Mouse (Mus musculus): ENCODE data around the gene Rufy3. TPM values are rescaled to one million over a fixed set of nuclear protein-coding genes. Genes with fewer than 3 reads are reported as not detected.

Rufy3 gene
- total RNA-seq, 2 experiments from 2014 or later = 169 TPM

GRCm38 (mm10) chr5:88561080-88561814 lies 3.6 kb upstream of the Rufy3 start:
- Histone ChIP-seq H3K27ac (no peak overlapping the region), H3K4me3 (no peak overlapping the region)
- DNase-seq (ENCODE audit: low spot score in 2 of 2) = no peak
- TF ChIP-seq CTCF (conservative IDR thresholded peaks at IDR 0.05) = no peak

GRCm38 (mm10) chr5:88562863-88563780 lies 1.7 kb upstream of the Rufy3 start:
- no peak overlapping the region for H3K27ac ChIP-seq
- no peak for DNase-seq (ENCODE audit: low spot score in 2 of 2)
- peak; percentile 43 for TF ChIP-seq CTCF (conservative IDR thresholded peaks at IDR 0.05)
- no peak overlapping the region for H3K4me3 ChIP-seq

- TF ChIP-seq CTCF (conservative IDR thresholded peaks at IDR 0.05) = peak; percentile 39
- DNase-seq (ENCODE audit: low spot score in 2 of 2) = peak in 1 of 2 experiments; percentile 54
- Histone ChIP-seq H3K27ac (peak overlapping the region; percentile 74), H3K4me3 (peak overlapping the region; percentile 71)
Observed at GRCm38 (mm10) chr5:88565148-88566033, 551 bp downstream of the Rufy3 start.

GRCm38 (mm10) chr5:88566034-88566841 lies 1.4 kb downstream of the Rufy3 start:
- Histone ChIP-seq H3K4me3 (peak overlapping the region; percentile 71), H3K27ac (peak overlapping the region; percentile 74; the same call in 1 of the 2 replicates)
- TF ChIP-seq CTCF (conservative IDR thresholded peaks at IDR 0.05) = no peak
- peak in 1 of 2 experiments; percentile 8 for DNase-seq (ENCODE audit: low spot score in 2 of 2)

GRCm38 (mm10) chr5:88569541-88569940 lies 4.7 kb downstream of the Rufy3 start:
- no peak for TF ChIP-seq CTCF (conservative IDR thresholded peaks at IDR 0.05)
- Histone ChIP-seq H3K27ac (no peak overlapping the region), H3K4me3 (no peak overlapping the region)
- DNase-seq (ENCODE audit: low spot score in 2 of 2) = no peak

- Histone ChIP-seq H3K27ac (no peak overlapping the region), H3K4me3 (no peak overlapping the region)
- no peak for TF ChIP-seq CTCF (conservative IDR thresholded peaks at IDR 0.05)
- no peak for DNase-seq (ENCODE audit: low spot score in 2 of 2)
Observed at GRCm38 (mm10) chr5:88574829-88575228, 10.0 kb downstream of the Rufy3 start.

- H3K27ac ChIP-seq = no peak overlapping the region
- H3K4me3 ChIP-seq = no peak overlapping the region
- TF ChIP-seq CTCF (conservative IDR thresholded peaks at IDR 0.05) = no peak
- no peak for DNase-seq (ENCODE audit: low spot score in 2 of 2)
Observed at GRCm38 (mm10) chr5:88575506-88576338, 10.9 kb downstream of the Rufy3 start.

GRCm38 (mm10) chr5:88580681-88581080 lies 15.8 kb downstream of the Rufy3 start:
- no peak overlapping the region for H3K27ac ChIP-seq
- no peak for TF ChIP-seq CTCF (conservative IDR thresholded peaks at IDR 0.05)
- DNase-seq (ENCODE audit: low spot score in 2 of 2) = no peak
- H3K4me3 ChIP-seq = no peak overlapping the region

GRCm38 (mm10) chr5:88581343-88581742 lies 16.5 kb downstream of the Rufy3 start:
- no peak for DNase-seq (ENCODE audit: low spot score in 2 of 2)
- H3K4me3 ChIP-seq = no peak overlapping the region
- H3K27ac ChIP-seq = no peak overlapping the region
- TF ChIP-seq CTCF (conservative IDR thresholded peaks at IDR 0.05) = no peak

GRCm38 (mm10) chr5:88583271-88584031 lies 18.6 kb downstream of the Rufy3 start:
- Histone ChIP-seq H3K4me3 (peak overlapping the region; percentile 87), H3K27ac (peak overlapping the region; percentile 93)
- DNase-seq (ENCODE audit: low spot score in 2 of 2) = peak; percentile 89 to 95
- TF ChIP-seq CTCF (conservative IDR thresholded peaks at IDR 0.05) = no peak

All from layer of hippocampus, adult 2 months (tissue).